Mouse (Mus musculus) right cerebral cortex, adult 2 months (tissue): ENCODE measurements around the gene Ddx11.
A peak's percentile ranks its signal among the peaks of the same experiment; 100 is the strongest.

Experiments
- DNase-seq, 2 experiments: peaks; one replicate each; pipeline ENCODE4 v3.0.0; 2021 to 2022; ENCODE audit warnings: low spot score in 2 of 2

Ddx11 gene

GRCm38 (mm10) chr17:66123066-66123815 lies at the start of gene Ddx11:
Gene Ddx11, plus strand, starts transcription at chr17:66123520.
- DNase-seq: peak; percentile 92 to 94

DNA sequence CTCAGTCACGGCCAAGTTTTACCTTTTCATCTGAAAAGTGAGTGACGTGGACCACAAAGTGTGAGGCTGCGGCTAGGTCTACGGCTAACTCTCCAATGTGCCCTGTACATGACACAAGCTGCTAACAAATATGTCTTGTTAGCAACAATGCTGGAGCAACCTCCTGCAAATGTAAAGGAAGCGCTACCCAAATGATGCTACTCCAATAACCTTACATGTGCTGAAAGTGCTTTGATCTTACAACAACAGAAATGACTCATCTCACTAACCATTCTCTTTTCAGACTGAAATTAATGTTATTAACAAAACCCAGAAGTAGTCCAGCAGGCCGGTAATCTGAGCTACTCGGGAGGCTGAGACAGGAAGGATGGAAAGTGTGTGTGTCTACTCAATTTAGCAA lies 49.3 kb upstream of the Ddx11 start:
- no peak for DNase-seq

DNA sequence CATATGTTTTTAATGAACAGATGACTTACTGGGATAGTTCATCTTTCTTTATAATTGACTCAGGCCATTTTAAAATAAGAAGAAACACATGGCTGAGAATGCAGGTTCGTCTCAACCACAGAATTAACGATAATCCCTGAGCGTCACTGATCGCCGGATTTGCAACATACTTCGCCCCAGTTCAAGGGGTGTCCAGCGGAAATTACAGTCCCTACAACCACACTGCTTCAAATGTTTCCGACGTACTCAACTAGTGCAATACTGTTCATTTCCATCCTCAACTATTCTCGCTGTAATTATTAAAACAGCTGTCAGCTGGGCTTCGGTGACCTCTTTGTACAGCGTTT lies 47.5 kb upstream of the Ddx11 start:
- peak in 1 of 2 experiments; percentile 25 for DNase-seq

DNA sequence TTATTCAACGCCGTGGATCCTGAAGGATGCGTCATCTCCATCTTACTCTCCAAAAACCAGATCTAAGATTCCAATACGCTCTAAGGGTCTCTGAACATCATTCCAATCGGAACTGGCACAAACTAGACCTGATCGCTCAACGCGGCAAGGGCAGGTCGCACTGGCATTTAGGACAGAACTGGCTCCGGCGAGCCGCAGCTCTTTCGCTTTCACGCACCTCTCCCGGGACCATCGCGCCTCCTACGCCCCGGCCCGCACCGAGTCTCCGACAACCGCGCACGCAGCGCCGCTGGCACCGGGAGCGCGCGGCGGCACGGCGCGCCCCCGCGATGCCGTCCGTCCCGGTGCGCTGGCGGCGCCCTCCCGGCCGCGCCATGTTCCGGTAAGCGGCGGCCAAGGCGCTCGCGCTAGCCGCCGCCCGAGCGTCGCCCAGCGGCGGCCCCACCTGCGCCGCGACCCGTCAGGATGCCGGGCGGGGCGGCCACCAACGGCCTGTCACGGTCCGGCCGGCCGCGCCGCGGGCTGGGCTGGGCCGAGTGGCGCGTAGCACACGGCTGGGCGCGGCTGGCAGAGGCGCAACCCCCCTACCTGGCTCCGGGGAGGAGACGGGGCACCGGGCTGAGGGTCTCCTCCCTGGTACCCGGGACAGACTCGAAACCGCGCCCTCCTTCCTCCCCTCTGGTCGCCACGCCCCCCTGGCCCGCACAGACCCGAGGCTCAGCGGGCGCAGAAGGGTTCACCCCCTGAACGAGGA lies 47.0 kb upstream of the Ddx11 start:
- DNase-seq: peak; percentile 50

DNA sequence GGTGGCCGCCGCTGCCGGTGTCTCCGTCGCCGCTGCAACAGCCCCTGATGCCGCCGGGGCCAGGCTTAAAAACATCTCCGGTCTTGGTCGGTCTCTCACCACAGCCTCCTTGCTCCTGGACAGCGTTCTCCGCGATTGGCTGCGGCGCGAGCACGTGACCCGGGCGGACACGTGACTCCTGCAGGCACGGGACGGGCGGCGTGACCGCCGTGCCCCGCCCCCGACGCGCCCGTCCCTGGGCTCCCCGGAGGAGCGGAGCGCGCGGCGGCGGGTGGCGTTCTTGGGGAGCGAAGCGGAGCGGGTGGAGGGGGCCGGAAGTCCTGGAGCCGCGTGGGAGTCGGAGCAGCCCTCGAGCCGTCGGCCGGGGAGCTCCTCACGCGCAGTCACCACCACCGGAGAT lies 46.4 kb upstream of the Ddx11 start, which contains the start of gene Ankrd12:
Gene Ankrd12, minus strand, starts transcription at position 156 of the 400 bp plus-strand sequence.
- peak; percentile 95 to 96 for DNase-seq

DNA sequence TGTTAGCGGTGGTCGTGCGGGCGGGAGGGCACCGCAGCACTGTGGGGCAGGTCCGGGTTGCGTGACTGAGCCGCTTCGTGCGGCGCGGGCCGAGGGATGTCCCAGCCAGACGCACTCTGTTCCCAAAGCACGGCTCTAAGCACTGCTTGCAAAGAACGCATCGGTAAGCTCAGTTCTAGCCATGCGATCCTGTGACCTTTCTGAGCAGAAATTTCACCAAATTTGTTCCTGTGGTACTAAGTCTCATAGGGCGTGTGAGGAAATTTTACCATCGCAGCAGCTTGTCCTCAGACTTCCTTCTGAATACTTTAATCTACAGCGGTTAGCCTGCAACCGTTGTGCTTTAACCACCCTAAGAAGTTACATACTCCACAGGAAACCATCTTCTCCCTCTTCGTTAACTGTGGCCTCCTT lies 45.9 kb upstream of the Ddx11 start:
- no peak for DNase-seq

- no peak for DNase-seq
These were observed 38.8 kb upstream of the Ddx11 start for GRCm38 (mm10) chr17:66084486-66084885.

GRCm38 (mm10) chr17:66085038-66085437 lies 38.3 kb upstream of the Ddx11 start:
- no peak for DNase-seq

- no peak for DNase-seq
These were observed 33.1 kb upstream of the Ddx11 start for GRCm38 (mm10) chr17:66090251-66090650.

GRCm38 (mm10) chr17:66091392-66091791 lies 31.9 kb upstream of the Ddx11 start:
- no peak for DNase-seq

DNA sequence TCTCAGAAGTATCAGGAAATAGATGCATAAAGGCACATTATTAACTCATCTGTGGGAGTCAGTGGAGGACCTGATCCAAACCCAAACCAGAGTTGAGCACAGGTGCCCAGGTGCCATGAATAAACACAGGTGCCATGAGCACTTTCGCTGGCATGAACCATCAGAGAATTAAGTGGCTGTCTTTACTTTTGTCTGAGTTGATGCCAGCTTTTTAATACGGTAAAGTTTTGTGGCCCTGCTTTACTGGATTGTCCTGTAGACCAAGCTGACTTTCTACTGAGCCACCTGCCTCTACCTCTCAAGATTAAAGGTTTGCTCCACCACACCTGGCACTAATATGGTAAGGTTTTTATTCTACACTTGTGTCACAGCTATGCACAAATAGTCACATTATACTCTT lies 31.3 kb upstream of the Ddx11 start:
- no peak for DNase-seq

DNA sequence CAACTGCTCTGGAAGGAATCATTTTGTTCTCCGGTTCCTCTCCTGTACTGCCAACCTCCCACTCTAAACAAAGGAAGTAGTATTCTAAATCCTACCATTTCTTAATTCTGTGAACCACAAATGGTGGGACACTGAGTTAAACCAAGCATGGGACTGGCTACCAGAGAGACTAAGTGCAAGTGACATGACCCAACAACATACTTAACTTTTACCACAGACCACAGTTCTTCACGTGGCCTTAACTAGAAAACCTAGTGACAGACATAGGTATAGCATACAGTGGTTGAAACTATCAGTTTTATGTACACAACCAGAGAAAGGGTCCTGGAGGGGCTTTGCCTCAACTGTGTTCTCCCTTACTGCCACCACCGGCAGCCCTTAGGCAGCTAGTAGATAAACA lies 30.7 kb upstream of the Ddx11 start:
- DNase-seq: no peak

GRCm38 (mm10) chr17:66100566-66101379 lies 22.5 kb upstream of the Ddx11 start:
- no peak for DNase-seq

DNA sequence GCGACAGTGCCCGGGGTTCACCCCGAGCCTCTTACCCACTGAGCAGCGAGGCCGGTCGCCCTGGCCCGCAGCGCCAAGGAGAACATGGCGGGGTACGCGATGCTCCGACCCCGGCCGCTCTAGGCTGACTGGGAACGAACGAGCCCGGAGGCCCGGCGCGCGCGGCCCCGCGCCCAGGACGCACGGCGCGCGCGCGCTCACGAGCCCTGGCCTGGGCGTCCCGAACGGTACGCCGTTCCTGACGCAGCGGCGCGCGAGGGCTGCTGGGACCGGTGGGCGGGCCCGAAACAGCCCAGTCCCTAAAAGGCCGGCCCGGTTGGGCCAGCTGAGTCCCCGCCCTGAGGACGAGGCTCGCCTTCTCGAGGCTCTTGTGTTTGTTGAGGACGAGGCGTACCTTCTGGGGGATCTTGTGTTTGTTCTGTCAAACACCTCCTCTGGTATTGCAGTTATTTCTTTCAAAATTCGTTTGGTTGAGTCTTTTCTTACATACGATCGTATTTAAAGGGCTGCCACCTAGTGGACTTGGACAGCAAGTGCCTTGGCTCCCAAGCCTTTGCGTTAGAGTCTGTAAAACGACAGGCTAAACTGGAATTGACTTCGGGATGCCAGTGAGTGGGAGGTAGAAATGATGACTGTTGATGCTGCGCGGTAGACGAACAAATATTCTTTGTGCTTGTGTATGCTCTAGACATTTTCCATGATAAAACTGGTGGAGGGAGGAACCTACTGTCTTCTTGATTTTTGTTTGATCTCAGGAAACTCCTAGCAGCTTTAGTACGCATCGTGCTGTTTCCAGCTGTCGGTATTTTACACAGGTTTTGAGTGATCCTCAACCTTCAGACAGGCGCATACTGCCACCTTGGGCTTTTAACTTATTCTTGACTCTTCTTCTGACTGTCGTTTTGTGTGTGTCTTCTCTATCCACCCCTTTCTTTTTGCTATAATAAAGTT lies 21.7 kb upstream of the Ddx11 start, which contains the start of gene Ndufv2:
Gene Ndufv2, minus strand, starts transcription at position 180 of the 951 bp plus-strand sequence.
- peak; percentile 85 to 93 for DNase-seq

- DNase-seq: no peak
These were observed 19.2 kb upstream of the Ddx11 start for GRCm38 (mm10) chr17:66104076-66104475.

- DNase-seq: peak; percentile 57 to 65
These were observed 16.6 kb upstream of the Ddx11 start for GRCm38 (mm10) chr17:66106601-66107267.

GRCm38 (mm10) chr17:66107466-66107865 lies 15.9 kb upstream of the Ddx11 start:
- no peak for DNase-seq

GRCm38 (mm10) chr17:66108198-66108597 lies 15.1 kb upstream of the Ddx11 start:
- no peak for DNase-seq

GRCm38 (mm10) chr17:66110746-66111145 lies 12.6 kb upstream of the Ddx11 start:
- peak in 1 of 2 experiments; percentile 28 for DNase-seq

GRCm38 (mm10) chr17:66111402-66111959 lies 11.8 kb upstream of the Ddx11 start, which contains the start of gene Washc1:
Gene Washc1, plus strand, starts transcription at chr17:66111545.
- peak; percentile 86 to 87 for DNase-seq
